Mouse (Mus musculus) small intestine, adult 2 months (tissue): Measurements from ENCODE around the gene Ppp1r3e.

Experiments
- CTCF ChIP-seq: fragments of 200-500 bp; IDR thresholded peaks from 2 replicates; pipeline ENCODE4 v1.5.1; 2012; ENCODE audit warnings: low read depth, mild to moderate bottlenecking, control low read depth, inconsistent platforms, low read length, moderate library complexity, mixed read lengths; ENCODE audit not compliant: insufficient replicate concordance, insufficient read length; ENCODE audit errors: extremely low read depth
- POLR2A ChIP-seq: fragments of 200-500 bp; IDR thresholded peaks from 2 replicates; pipeline ENCODE4 v1.6.1; 2012; ENCODE audit warnings: low read depth, mild to moderate bottlenecking, control low read depth, inconsistent platforms, low read length, moderate library complexity

DNA sequence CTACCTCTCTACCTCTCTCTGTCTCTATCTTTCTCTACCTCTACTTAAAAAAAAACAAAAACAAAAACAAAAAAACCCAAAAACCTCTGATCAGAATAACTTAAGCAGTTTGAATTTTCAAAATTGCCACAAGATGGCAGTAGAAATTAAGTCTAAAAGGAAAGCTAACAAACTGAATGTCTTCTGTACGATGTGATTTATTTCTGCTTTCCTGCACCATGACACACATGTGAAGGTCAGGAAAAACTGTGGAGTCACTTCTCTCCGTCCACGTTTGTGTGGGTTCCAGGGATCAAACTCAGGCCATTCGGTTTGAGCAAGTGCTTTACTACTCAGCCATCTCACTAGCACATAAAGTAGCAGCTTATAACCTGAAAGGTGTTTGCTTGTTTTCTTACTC is 33.9 kb downstream of the Ppp1r3e start:
- TF ChIP-seq POLR2A = no peak
- TF ChIP-seq CTCF = no peak
